Mouse (Mus musculus): ENCODE results near the gene Mkks. TPM values are rescaled to one million over a fixed set of nuclear protein-coding genes. Genes with fewer than 3 reads are reported as not detected.

Mkks gene
- total RNA-seq, 2 experiments from 2014 or later, result 28.5 to 29.5 TPM

GRCm38 (mm10) chr2:136837994-136838393 lies 53.2 kb downstream of the Mkks start:
- no peak for DNase-seq (ENCODE audit: low spot score in 2 of 2)

- peak; percentile 30 to 41 for DNase-seq (ENCODE audit: low spot score in 2 of 2)
These were observed 55.3 kb downstream of the Mkks start for GRCm38 (mm10) chr2:136835882-136836281.

GRCm38 (mm10) chr2:136834715-136835075 lies 56.5 kb downstream of the Mkks start:
- DNase-seq (ENCODE audit: low spot score in 2 of 2), result no peak

DNA sequence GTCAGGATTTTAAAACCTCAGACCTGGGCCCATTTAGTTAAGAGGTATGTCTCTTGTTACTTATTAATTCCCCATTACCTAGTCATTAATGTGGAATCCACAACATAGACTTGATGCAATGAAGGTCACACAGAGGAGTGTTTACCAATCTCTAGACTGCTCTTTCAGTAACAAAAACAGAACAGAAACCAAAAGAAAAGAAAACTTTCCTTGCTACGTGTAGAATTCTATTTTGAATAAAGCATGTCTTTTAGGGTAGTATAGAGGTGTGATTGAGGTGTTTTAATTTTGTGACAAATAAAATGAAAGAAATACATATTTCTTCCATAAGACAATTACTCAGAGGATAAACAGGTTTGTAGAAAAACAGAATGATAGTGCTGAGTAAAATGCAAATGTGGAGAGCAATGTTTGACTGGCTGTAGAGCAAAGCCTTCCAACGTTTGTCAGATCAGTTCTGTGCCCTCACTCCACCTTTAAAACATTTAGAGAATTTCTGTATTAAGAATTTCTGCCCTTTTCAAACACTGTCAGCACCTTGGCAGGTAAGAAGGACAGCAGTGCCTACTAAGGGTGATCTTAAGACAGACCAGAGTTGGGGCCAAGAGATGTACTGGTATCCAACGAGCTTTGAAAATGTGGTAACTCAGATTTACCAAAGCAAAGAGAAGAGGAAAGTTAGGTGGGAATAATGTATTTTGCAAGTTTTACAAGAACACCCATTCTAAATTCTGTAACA lies 57.0 kb downstream of the Mkks start:
- DNase-seq (ENCODE audit: low spot score in 2 of 2), result no peak

DNA sequence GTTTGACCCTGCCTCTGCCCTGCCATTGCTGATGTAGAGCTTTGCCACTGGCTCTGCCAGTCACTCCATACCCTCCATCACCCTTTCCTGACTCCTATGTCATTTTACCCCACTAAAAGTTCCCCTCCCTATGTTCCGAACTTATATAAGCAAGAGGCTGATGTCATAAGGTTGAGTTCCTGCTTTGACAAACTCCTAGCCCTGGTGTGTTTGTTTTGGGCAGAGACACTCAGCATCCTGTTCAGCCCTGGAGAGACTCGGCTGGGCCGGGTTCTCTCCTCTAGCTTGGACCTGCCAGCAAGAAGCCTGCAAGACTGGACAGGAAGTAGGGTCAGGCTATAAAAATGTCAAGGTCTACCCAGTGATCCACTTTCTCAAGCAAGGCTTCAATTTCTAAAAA lies 58.3 kb downstream of the Mkks start:
- no peak for DNase-seq (ENCODE audit: low spot score in 2 of 2)

GRCm38 (mm10) chr2:136827612-136828011 lies 63.6 kb downstream of the Mkks start:
- DNase-seq (ENCODE audit: low spot score in 2 of 2), result no peak

Other genes starting within 250 kb of the Mkks start
- gene Snap25, start 177.9 kb downstream of the Mkks start, total RNA-seq (2021), result 1,000 to 10,000 TPM; 3,274 to 3,529 TPM
- 10 to 100 TPM; 26.9 to 32.8 TPM for gene AL731706.2, start 5.7 kb downstream of the Mkks start, total RNA-seq (2021)
- 1 to 10 TPM; 8.1 to 8.3 TPM for gene Slx4ip, start 171 bp downstream of the Mkks start, total RNA-seq (2021)
- gene AL731706.1, start within 50 bp of the Mkks start, total RNA-seq (2021), result 10 to 100 TPM; 14.1 to 20.4 TPM
- 1 to 10 TPM; 5.6 to 6.7 TPM for gene Jag1, start 225.3 kb upstream of the Mkks start, total RNA-seq (2021)